Mouse (Mus musculus) midbrain, postnatal 0 days (tissue): ENCODE data around the gene Tnfaip2. TPM values are rescaled to one million over a fixed set of nuclear protein-coding genes. Genes with fewer than 3 reads are reported as not detected.

ENCODE experiments used
- ATAC-seq: fragments of 200-750 bp; cut with Nextera tagmentation; 2 replicates; pipeline ENCODE4 v1.8.0; 2017; ENCODE audit warnings: moderate number of reproducible peaks, mild to moderate bottlenecking, moderate TSS enrichment, moderate library complexity; ENCODE audit not compliant: low FRiP score
- DNase-seq: peaks from one replicate; pipeline ENCODE4 v3.0.0-alpha.2; 2015; ENCODE audit warnings: low spot score
- H3K27ac ChIP-seq: fragments of 300-500 bp; sonication (generic); 2 replicates; pipeline ENCODE4 v1.5.1; 2014; ENCODE audit warnings: low read depth, mild to moderate bottlenecking, low read length, mixed read lengths
- H3K27me3 ChIP-seq: fragments of 300-500 bp; sonication (generic); 2 replicates; pipeline ENCODE4 v1.6.1; 2014; ENCODE audit warnings: low read length, control low read depth, mixed read lengths; ENCODE audit not compliant: insufficient read depth
- H3K36me3 ChIP-seq: fragments of 300-500 bp; sonication (generic); 2 replicates; pipeline ENCODE4 v1.6.1; 2014; ENCODE audit warnings: low read length, control low read depth, mixed read lengths; ENCODE audit not compliant: insufficient read depth
- H3K4me1 ChIP-seq: fragments of 300-500 bp; sonication (generic); 2 replicates; pipeline ENCODE4 v1.6.1; 2014; ENCODE audit warnings: mild to moderate bottlenecking, control low read depth, antibody characterized with exemption, low read length, mixed read lengths; ENCODE audit not compliant: insufficient read depth
- H3K4me2 ChIP-seq: fragments of 300-500 bp; sonication (generic); 2 replicates; pipeline ENCODE4 v1.6.1; 2014; ENCODE audit warnings: low read depth, mild to moderate bottlenecking, low read length, mixed read lengths; ENCODE audit not compliant: poor library complexity, severe bottlenecking
- H3K4me3 ChIP-seq: fragments of 300-500 bp; sonication (generic); 2 replicates; pipeline ENCODE4 v1.5.1; 2014; ENCODE audit warnings: low read depth, mild to moderate bottlenecking, low read length, moderate library complexity
- H3K9ac ChIP-seq: fragments of 300-500 bp; sonication (generic); replicated peaks from 2 replicates; pipeline ENCODE4 v1.6.1; 2014; ENCODE audit warnings: mild to moderate bottlenecking, low read length, moderate library complexity, mixed read lengths; ENCODE audit not compliant: poor library complexity, severe bottlenecking
- H3K9me3 ChIP-seq: fragments of 300-500 bp; sonication (generic); 2 replicates; pipeline ENCODE4 v1.6.1; 2016; ENCODE audit warnings: low read length, control low read depth
- CTCF ChIP-seq: IDR thresholded peaks from 2 replicates; pipeline ENCODE4 v1.5.1; 2016; ENCODE audit warnings: antibody characterized with exemption, mild to moderate bottlenecking
- WGBS: fragments of 180-500 bp; shearing (Covaris S2); extraction: QIAGEN DNeasy Blood & Tissue Kit; methylation state at CpG from one replicate; pipeline ENCODE4 v1.1.7; 2014; 5-methylcytosine and 5-hydroxymethylcytosine counted together
- polyA plus RNA-seq: library from polyadenylated mRNA; unstranded; fragments of >200 nt; fragmentation: Nextera tagmentation; extraction: Ambion mirVana; gene quantifications from 2 replicates; pipeline ENCODE4 v1.2.1, GENCODE M21; 2015
- total RNA-seq: library from RNA; depleted of rRNA; stranded (reverse); fragments of >200 nt; gene quantifications from 2 replicates; pipeline ENCODE4 v1.2.3, GENCODE M21; 2014; rRNA removed

Tnfaip2 gene
- total and polyA plus RNA-seq, 2 experiments from 2014 or later, result 0.38 to 1.5 TPM

DNA sequence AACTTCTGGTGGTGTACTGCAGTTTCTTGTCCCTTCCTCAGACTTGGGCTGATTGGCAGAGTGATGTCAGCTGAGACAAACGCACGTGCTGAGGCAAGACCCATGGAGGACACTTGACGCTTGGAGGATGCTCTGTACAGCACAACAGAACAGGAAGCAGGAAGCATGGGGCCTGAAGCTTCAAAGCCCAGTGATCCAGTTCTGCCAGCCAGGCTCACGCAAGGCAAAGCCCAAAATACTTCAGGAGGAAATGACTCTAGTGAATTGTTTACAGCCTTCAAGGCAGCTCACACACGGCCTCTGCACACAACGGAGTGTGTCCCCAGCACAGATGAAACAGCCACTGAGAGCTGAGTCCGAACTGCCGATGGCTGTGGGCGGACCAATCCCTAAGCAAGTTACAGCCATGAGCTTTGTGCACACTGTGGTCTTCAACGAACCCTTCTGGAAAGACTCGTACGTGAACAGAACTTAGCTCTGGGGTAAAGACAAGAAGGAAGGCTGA, 60.8 kb downstream of the Tnfaip2 start:
- no peaks in the 10 kb centered on the region for H3K4me1 ChIP-seq
- H3K4me2 ChIP-seq, result no peak overlapping the region
- H3K4me3 ChIP-seq, result no peak overlapping the region
- DNase-seq (no peak), ATAC-seq (no peak)
- H3K36me3 ChIP-seq, result no peaks in the 10 kb centered on the region
- H3K9ac ChIP-seq, result no peak overlapping the region
- 88% methylated on average over 12 of the region's 12 CpGs for WGBS
- H3K9me3 ChIP-seq, result no peaks in the 10 kb centered on the region
- H3K27ac ChIP-seq, result no peak overlapping the region
- no peak for TF ChIP-seq CTCF
- no peaks in the 10 kb centered on the region for H3K27me3 ChIP-seq

DNA sequence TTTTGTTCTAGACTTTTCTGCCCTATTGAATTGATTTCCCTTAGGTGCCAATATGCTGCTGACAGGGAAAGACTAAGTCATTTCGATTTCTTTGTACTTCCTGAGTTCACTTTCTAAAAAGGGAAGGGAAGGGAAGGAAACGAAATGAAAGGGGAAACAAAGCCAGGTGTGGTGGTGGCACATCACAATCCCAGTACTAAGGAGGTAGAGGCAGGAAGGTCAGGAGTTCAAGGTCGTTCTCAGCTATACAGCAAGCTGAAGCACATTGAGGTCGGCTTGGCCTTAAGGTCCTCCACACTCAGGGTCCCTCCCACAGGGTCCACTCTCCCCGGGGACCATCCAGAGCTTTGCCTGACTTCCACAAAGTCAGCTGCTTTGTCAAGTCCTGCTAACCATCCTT, 61.3 kb downstream of the Tnfaip2 start:
- TF ChIP-seq CTCF, result no peak

More for the DNA sequence above, 61.3 kb downstream of the Tnfaip2 start:
- 76% methylated on average over 5 of the region's 5 CpGs for WGBS
- H3K4me1 ChIP-seq, result no peaks in the 10 kb centered on the region
- ATAC-seq (no peak), DNase-seq (no peak)
- H3K9ac ChIP-seq, result no peak overlapping the region
- peak overlapping the region; percentile 54; the same call in 1 of the 2 replicates for H3K4me2 ChIP-seq
- H3K27ac ChIP-seq, result no peak overlapping the region
- no peaks in the 10 kb centered on the region for H3K36me3 ChIP-seq
- H3K27me3 ChIP-seq, result no peaks in the 10 kb centered on the region
- no peaks in the 10 kb centered on the region for H3K9me3 ChIP-seq
- no peak overlapping the region for H3K4me3 ChIP-seq

Other genes starting within 250 kb of the Tnfaip2 start
- gene Amn, start 171.4 kb upstream of the Tnfaip2 start, total RNA-seq, result 45.2 and 65.8 TPM in 2 replicates
- 82.7 and 101 TPM in 2 replicates for gene Amn, start 171.4 kb upstream of the Tnfaip2 start, polyA plus RNA-seq
- gene Cdc42bpb, start 64.8 kb upstream of the Tnfaip2 start, total RNA-seq, result 190 and 259 TPM in 2 replicates
- 35.4 and 36.4 TPM in 2 replicates for gene Cdc42bpb, start 64.8 kb upstream of the Tnfaip2 start, polyA plus RNA-seq
- gene Lbhd2, start 35.7 kb upstream of the Tnfaip2 start, total RNA-seq, result 4.4 and 6.4 TPM in 2 replicates
- 18.2 and 19.9 TPM in 2 replicates for gene Lbhd2, start 35.7 kb upstream of the Tnfaip2 start, polyA plus RNA-seq
- 2.4 and 3.3 TPM in 2 replicates for gene Exoc3l4, start 25.5 kb upstream of the Tnfaip2 start, total RNA-seq
- gene Exoc3l4, start 25.5 kb upstream of the Tnfaip2 start, polyA plus RNA-seq, result 1.7 and 2.8 TPM in 2 replicates
- 9.6 and 12.6 TPM in 2 replicates for gene Gm266, start 43.4 kb downstream of the Tnfaip2 start, total RNA-seq
- 8.4 and 9.7 TPM in 2 replicates for gene Gm266, start 43.4 kb downstream of the Tnfaip2 start, polyA plus RNA-seq
- gene Eif5, start 95.5 kb downstream of the Tnfaip2 start, total RNA-seq, result 283 and 376 TPM in 2 replicates
- gene Eif5, start 95.5 kb downstream of the Tnfaip2 start, polyA plus RNA-seq, result 552 and 640 TPM in 2 replicates
- gene Mark3, start 132.1 kb downstream of the Tnfaip2 start, total RNA-seq, result 112 and 141 TPM in 2 replicates
- gene Mark3, start 132.1 kb downstream of the Tnfaip2 start, polyA plus RNA-seq, result 31.8 and 41.3 TPM in 2 replicates
- gene Ckb, start 229.9 kb downstream of the Tnfaip2 start, total RNA-seq, result 1,673 and 2,112 TPM in 2 replicates
- gene Ckb, start 229.9 kb downstream of the Tnfaip2 start, polyA plus RNA-seq, result 1,654 and 1,809 TPM in 2 replicates
- 23.2 and 27.5 TPM in 2 replicates for gene Trmt61a, start 235.6 kb downstream of the Tnfaip2 start, total RNA-seq
- 8.4 and 8.7 TPM in 2 replicates for gene Trmt61a, start 235.6 kb downstream of the Tnfaip2 start, polyA plus RNA-seq